Mouse (Mus musculus): ENCODE results near the gene Mef2a. TPM values are rescaled to one million over a fixed set of nuclear protein-coding genes. Genes with fewer than 3 reads are reported as not detected.

Gene Mef2a
- polyA plus RNA-seq, 1 experiment = 59.1 TPM

DNA sequence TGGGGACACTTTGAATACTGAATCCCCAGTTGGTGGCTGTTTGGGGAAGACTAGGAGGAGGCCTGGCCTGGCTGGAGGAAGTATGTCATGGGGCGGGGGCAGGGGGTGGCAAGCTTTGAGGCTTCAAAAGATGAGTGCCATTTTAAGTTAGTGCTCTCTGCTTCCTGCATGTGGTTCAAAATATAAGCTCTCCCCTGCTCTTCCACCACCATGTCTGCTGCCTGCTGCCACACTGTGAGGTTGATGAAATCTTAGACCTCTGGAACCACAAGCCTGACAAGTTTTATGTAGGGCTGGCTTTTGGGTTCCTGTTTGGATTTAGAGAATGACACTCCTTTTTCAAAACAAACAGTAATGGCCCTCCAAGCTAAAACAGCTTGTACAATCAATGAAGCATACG lies 34.4 kb upstream of the Mef2a start:
- DNase-seq = no peak
- TF ChIP-seq CTCF (IDR thresholded peaks at IDR 0.05; ENCODE audit: borderline replicate concordance, insufficient read depth, low read depth, low read length) (no peak), POLR2A (IDR thresholded peaks at IDR 0.05; ENCODE audit: borderline replicate concordance, insufficient read depth, low read length) (no peak)
- Histone ChIP-seq H3K4me1 (ENCODE audit: control insufficient read depth, insufficient read depth, low read length) (no peaks in the 10 kb centered on the region), H3K27me3 (ENCODE audit: control insufficient read depth, insufficient read depth, low read length) (no peaks in the 10 kb centered on the region; the same call in 1 of the 2 replicates), H3K4me3 (replicated peaks; ENCODE audit: insufficient read depth, low read depth, low read length) (no peak overlapping the region), H3K27ac (ENCODE audit: insufficient read depth, low read length) (no peak overlapping the region)
- 94% methylated on average over 2 of the region's 2 CpGs for WGBS

DNA sequence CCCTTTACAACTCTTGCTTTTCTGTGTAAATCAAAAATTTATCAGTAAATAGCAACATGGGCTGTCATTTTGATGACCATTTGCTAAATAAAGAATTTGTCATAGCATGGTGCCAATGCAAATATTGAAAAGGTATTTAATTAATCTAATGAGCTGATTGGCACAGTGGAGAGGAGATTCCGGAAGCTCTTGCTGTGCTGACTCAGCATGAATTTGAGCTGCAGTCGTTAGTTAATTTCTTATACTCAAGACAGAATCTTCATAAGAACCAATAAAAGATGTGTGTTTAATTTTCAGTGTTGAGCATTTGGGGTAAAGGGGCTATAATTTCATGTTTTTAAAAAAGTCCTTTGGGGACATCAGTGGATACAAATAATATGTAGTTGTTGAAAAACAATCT lies 31.5 kb upstream of the Mef2a start:
- Histone ChIP-seq H3K4me3 (replicated peaks; ENCODE audit: insufficient read depth, low read depth, low read length) (no peak overlapping the region), H3K4me1 (ENCODE audit: control insufficient read depth, insufficient read depth, low read length) (no peaks in the 10 kb centered on the region), H3K27me3 (ENCODE audit: control insufficient read depth, insufficient read depth, low read length) (no peaks in the 10 kb centered on the region; the same call in 1 of the 2 replicates), H3K27ac (ENCODE audit: insufficient read depth, low read length) (no peak overlapping the region)
- DNase-seq = no peak
- TF ChIP-seq CTCF (IDR thresholded peaks at IDR 0.05; ENCODE audit: borderline replicate concordance, insufficient read depth, low read depth, low read length) (no peak), POLR2A (IDR thresholded peaks at IDR 0.05; ENCODE audit: borderline replicate concordance, insufficient read depth, low read length) (no peak)
- 49% methylated on average over 2 of the region's 2 CpGs for WGBS

DNA sequence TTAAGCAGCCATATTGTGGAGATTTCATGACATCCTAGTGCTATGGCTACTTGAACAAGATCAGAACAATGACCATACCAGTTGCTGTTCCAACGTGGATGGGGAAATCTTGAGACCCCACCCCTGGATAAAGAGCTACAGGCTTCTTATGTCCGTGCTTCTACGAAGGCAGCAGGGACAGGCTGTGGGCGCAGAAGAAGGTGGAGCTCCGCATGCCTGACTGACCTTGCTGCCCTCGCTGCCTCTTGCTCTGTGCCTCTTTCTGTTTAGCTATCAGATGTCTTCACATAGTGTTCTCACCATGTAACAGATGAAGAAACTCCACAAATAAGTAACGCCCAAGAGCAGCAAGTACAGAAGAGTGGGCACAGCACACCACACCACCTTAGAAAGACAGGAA lies 29.7 kb upstream of the Mef2a start:
- Histone ChIP-seq H3K4me1 (ENCODE audit: control insufficient read depth, insufficient read depth, low read length) (no peaks in the 10 kb centered on the region), H3K27ac (ENCODE audit: insufficient read depth, low read length) (no peak overlapping the region), H3K27me3 (ENCODE audit: control insufficient read depth, insufficient read depth, low read length) (no peaks in the 10 kb centered on the region; the same call in 1 of the 2 replicates), H3K4me3 (replicated peaks; ENCODE audit: insufficient read depth, low read depth, low read length) (no peak overlapping the region)
- no peak for DNase-seq
- TF ChIP-seq POLR2A (IDR thresholded peaks at IDR 0.05; ENCODE audit: borderline replicate concordance, insufficient read depth, low read length) (no peak), CTCF (IDR thresholded peaks at IDR 0.05; ENCODE audit: borderline replicate concordance, insufficient read depth, low read depth, low read length) (no peak)
- WGBS = 83% methylated on average over 7 of the region's 7 CpGs

DNA sequence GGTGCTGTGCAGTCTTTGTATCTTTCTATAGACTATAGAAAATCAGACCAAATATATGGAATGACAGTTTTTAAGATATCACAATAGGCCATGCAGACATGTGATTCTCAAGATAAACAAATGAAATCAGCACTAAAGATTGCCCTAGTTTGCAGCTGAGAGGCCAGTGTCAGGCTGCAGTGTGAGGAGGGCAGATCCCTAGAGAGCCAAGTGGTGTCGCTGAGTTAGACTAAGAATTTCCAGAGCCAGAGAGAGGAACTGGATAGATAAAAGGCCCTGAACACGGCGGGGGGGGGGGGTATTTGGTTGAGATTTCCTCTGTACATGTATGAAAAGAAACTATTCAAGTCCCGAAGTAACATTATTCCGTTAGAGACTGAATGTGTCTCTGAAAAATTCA lies 28.7 kb upstream of the Mef2a start:
- Histone ChIP-seq H3K27me3 (ENCODE audit: control insufficient read depth, insufficient read depth, low read length) (no peaks in the 10 kb centered on the region; the same call in 1 of the 2 replicates), H3K4me3 (replicated peaks; ENCODE audit: insufficient read depth, low read depth, low read length) (no peak overlapping the region), H3K4me1 (ENCODE audit: control insufficient read depth, insufficient read depth, low read length) (no peaks in the 10 kb centered on the region), H3K27ac (ENCODE audit: insufficient read depth, low read length) (no peak overlapping the region)
- no peak for TF ChIP-seq POLR2A (IDR thresholded peaks at IDR 0.05; ENCODE audit: borderline replicate concordance, insufficient read depth, low read length)
- no peak for TF ChIP-seq CTCF (IDR thresholded peaks at IDR 0.05; ENCODE audit: borderline replicate concordance, insufficient read depth, low read depth, low read length)
- no peak for DNase-seq
- 70% methylated on average over 5 of the region's 5 CpGs for WGBS

DNA sequence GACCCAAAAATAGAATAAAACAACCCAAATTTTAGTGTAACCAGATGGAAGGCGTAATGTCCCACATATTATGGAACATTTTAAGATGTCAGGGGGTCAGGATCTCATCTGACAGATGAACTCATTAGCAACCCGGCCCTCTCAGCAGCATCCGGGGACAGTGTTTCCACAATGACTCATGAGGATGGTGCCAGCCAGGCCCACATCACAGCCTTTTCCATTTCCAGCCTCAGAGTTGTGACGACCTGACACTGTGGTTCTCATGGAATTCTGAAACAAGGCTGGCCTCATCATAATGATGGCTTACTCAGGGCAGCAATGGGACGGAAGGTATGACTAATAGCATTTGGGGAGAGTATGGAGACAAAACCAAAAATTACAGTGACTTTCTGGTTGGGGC lies 18.1 kb upstream of the Mef2a start:
- Histone ChIP-seq H3K27ac (ENCODE audit: insufficient read depth, low read length) (no peak overlapping the region), H3K4me3 (replicated peaks; ENCODE audit: insufficient read depth, low read depth, low read length) (no peak overlapping the region), H3K27me3 (ENCODE audit: control insufficient read depth, insufficient read depth, low read length) (no peaks in the 10 kb centered on the region), H3K4me1 (ENCODE audit: control insufficient read depth, insufficient read depth, low read length) (no peaks in the 10 kb centered on the region)
- DNase-seq = no peak
- TF ChIP-seq POLR2A (IDR thresholded peaks at IDR 0.05; ENCODE audit: borderline replicate concordance, insufficient read depth, low read length) = no peak
- TF ChIP-seq CTCF (IDR thresholded peaks at IDR 0.05; ENCODE audit: borderline replicate concordance, insufficient read depth, low read depth, low read length) = no peak
- 54% methylated on average over 5 of the region's 5 CpGs for WGBS

DNA sequence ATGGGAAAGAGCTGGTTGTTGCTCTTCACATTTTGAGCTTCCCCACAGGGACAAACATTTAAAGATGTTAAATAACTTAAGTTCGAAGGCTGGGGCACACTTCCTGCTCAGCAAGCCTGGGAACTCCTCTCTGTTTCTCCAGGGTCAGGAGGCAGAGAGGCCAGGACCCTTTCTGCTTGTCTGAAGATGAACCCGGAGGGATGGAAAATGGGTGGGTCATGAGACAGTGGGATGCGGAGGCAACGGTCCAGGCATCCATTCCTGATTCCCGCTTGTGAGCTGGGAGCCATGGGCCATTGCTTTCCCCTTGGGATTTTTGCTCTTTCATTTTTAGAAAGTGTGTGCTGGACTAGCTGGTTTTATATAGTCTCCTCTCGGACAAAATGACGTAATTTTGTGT lies 17.4 kb upstream of the Mef2a start:
- 74% methylated on average over 7 of the region's 7 CpGs for WGBS
- DNase-seq = no peak
- Histone ChIP-seq H3K4me3 (replicated peaks; ENCODE audit: insufficient read depth, low read depth, low read length) (no peak overlapping the region), H3K27me3 (ENCODE audit: control insufficient read depth, insufficient read depth, low read length) (no peaks in the 10 kb centered on the region), H3K27ac (ENCODE audit: insufficient read depth, low read length) (no peak overlapping the region), H3K4me1 (ENCODE audit: control insufficient read depth, insufficient read depth, low read length) (no peaks in the 10 kb centered on the region)
- TF ChIP-seq CTCF (IDR thresholded peaks at IDR 0.05; ENCODE audit: borderline replicate concordance, insufficient read depth, low read depth, low read length) (no peak), POLR2A (IDR thresholded peaks at IDR 0.05; ENCODE audit: borderline replicate concordance, insufficient read depth, low read length) (no peak)

DNA sequence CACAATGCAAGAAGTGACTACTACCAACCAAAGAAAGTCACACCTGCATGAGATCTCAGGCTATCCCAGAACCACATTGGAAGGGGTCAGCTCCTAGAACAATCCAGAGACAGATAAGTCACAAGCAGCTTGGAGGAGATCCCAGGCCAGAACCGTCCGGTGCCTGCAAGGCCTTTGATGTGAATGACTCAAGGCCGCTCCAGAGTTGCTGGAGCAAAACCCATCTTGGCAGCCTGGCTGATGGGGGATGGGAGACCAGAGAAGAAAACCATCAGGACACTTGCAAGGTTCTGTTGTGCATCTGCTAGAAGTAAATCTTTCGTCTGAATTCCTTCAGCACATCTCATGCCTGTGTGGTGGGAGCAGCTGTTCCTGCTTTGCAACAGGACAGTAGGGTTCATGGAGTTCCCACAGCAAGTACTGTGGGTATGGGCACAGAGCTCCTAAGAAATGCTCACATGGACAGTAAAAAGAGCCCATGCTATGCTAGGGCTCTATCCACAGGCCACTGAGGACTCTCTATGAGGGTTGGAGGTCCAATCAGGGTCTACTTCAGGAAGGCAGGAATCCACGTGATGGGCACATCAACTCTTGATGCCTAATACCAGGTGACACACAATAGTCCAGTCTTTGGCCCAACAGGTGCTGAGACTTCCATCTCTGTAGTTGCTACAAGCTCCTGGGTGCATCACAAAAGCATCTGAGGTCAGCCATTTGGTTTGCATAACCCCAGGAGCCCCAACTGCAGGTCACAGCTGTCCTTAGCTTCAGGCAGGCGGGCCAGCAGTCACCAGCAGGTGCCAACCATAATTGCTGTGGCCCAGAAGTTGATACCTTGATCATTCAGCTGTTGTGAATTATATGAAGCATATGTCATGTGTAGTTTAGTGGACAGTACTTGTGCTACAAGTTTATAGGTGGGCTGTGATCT lies 12.5 kb upstream of the Mef2a start:
- Histone ChIP-seq H3K27ac (ENCODE audit: insufficient read depth, low read length) (no peak overlapping the region), H3K4me3 (replicated peaks; ENCODE audit: insufficient read depth, low read depth, low read length) (no peak overlapping the region), H3K27me3 (ENCODE audit: control insufficient read depth, insufficient read depth, low read length) (no peaks in the 10 kb centered on the region), H3K4me1 (ENCODE audit: control insufficient read depth, insufficient read depth, low read length) (no peaks in the 10 kb centered on the region)
- no peak for DNase-seq
- WGBS = 70% methylated on average over 6 of the region's 6 CpGs
- TF ChIP-seq POLR2A (IDR thresholded peaks at IDR 0.05; ENCODE audit: borderline replicate concordance, insufficient read depth, low read length) (no peak), CTCF (IDR thresholded peaks at IDR 0.05; ENCODE audit: borderline replicate concordance, insufficient read depth, low read depth, low read length) (no peak)
